Mouse (Mus musculus): ENCODE measurements around the gene Kdm2a. TPM values are rescaled to one million over a fixed set of nuclear protein-coding genes. Genes with fewer than 3 reads are reported as not detected.
A peak's percentile ranks its signal among the peaks of the same experiment; 100 is the strongest.

Kdm2a gene
- total and polyA plus RNA-seq, 3 experiments, result 20.3 to 55.9 TPM; not detected in 1

- H3K9me3 ChIP-seq (replicated peaks; ENCODE audit: insufficient read depth, low read length), result no peaks in the 10 kb centered on the region
- H3K4me1 ChIP-seq (ENCODE audit: control insufficient read depth in 1 of 2, insufficient read depth in 2 of 2, low read length in 2 of 2), result peaks cover 0 to 7% of the 10 kb centered on the region in 2 experiments; a peak in 2 of 4 replicates
- H3K79me2 ChIP-seq (ENCODE audit: control insufficient read depth, insufficient read depth, low read length, poor library complexity), result no peaks in the 10 kb centered on the region
- H3K27ac ChIP-seq (ENCODE audit: control insufficient read depth, low read depth, low read length), result no peak overlapping the region
- H3K4me3 ChIP-seq (ENCODE audit: control insufficient read depth in 1 of 2, insufficient read depth in 1 of 2, low read depth in 2 of 2, low read length in 2 of 2), result no peak overlapping the region
- H3K27me3 ChIP-seq (ENCODE audit: control insufficient read depth in 1 of 2, insufficient read depth in 2 of 2, low read length in 2 of 2), result no peaks in the 10 kb centered on the region
- no peak for DNase-seq (ENCODE audit: low read depth, low spot score)
- TF ChIP-seq MXI1 (IDR thresholded peaks at IDR 0.05; ENCODE audit: low read depth, low read length) (no peak), EP300 (IDR thresholded peaks at IDR 0.05; ENCODE audit: low read depth in 1 of 2, low read length in 2 of 2) (peak in 1 of 2 experiments; percentile 35; a peak in 2 of 4 replicates), KAT2A (conservative IDR thresholded peaks at IDR 0.05; ENCODE audit: low read depth, low read length) (no peak), ELF1 (IDR thresholded peaks at IDR 0.05; ENCODE audit: low read depth, low read length) (no peak), RCOR1 (IDR thresholded peaks at IDR 0.05; ENCODE audit: low read depth, low read length) (peak; percentile 34; the same call in 1 of the 2 replicates)
- no peak overlapping the region for H3K9ac ChIP-seq (ENCODE audit: control insufficient read depth, low read depth, low read length, poor library complexity, severe bottlenecking)
- peaks cover 7 to 46% of the 10 kb centered on the region in 2 experiments for H3K36me3 ChIP-seq (ENCODE audit: control insufficient read depth in 1 of 2, insufficient read depth in 2 of 2, low read length in 2 of 2)
Measured at GRCm38 (mm10) chr19:4346479-4346878, 51.6 kb downstream of the Kdm2a start.

GRCm38 (mm10) chr19:4338162-4338561, 59.9 kb downstream of the Kdm2a start:
- TF ChIP-seq ZC3H11A (IDR thresholded peaks at IDR 0.05; ENCODE audit: low read depth, low read length) (peak; percentile 25; the same call in 1 of the 2 replicates), SMC3 (IDR thresholded peaks at IDR 0.05; ENCODE audit: low read depth, low read length) (peak; percentile 72), CTCF (IDR thresholded peaks at IDR 0.05 in 2 of 3, conservative IDR thresholded peaks at IDR 0.05 in 1 of 3; ENCODE audit: control insufficient read depth in 1 of 3, insufficient read depth in 1 of 3, low read depth in 2 of 3, low read length in 3 of 3, poor library complexity in 1 of 3, severe bottlenecking in 1 of 3) (peak; percentile 70 to 83 (median 72)), SIN3A (IDR thresholded peaks at IDR 0.05; ENCODE audit: low read length) (peak; percentile 71; the same call in 1 of the 2 replicates), MYC (IDR thresholded peaks at IDR 0.05; ENCODE audit: low read depth, low read length) (0 out of 2 replicates have a peak, but pooled peaks have one; percentile 33), MAFK (IDR thresholded peaks at IDR 0.05; ENCODE audit: borderline replicate concordance, low read depth, low read length) (no peak), MXI1 (IDR thresholded peaks at IDR 0.05; ENCODE audit: low read depth, low read length) (peak; percentile 52; the same call in 1 of the 2 replicates), MAZ (IDR thresholded peaks at IDR 0.05; ENCODE audit: low read depth, low read length) (no peak), RAD21 (IDR thresholded peaks at IDR 0.05; ENCODE audit: low read depth, low read length) (peak; percentile 61)
- Histone ChIP-seq H3K27ac (ENCODE audit: control insufficient read depth, low read depth, low read length) (no peak overlapping the region), H3K9me3 (replicated peaks; ENCODE audit: insufficient read depth, low read length) (no peaks in the 10 kb centered on the region), H3K79me2 (ENCODE audit: control insufficient read depth, insufficient read depth, low read length, poor library complexity) (peaks cover 5% of the 10 kb centered on the region), H3K27me3 (ENCODE audit: control insufficient read depth in 1 of 2, insufficient read depth in 2 of 2, low read length in 2 of 2) (no peaks in the 10 kb centered on the region), H3K4me3 (ENCODE audit: control insufficient read depth in 1 of 2, insufficient read depth in 1 of 2, low read depth in 2 of 2, low read length in 2 of 2) (no peak overlapping the region), H3K36me3 (ENCODE audit: control insufficient read depth in 1 of 2, insufficient read depth in 2 of 2, low read length in 2 of 2) (peaks cover 0 to 24% of the 10 kb centered on the region in 2 experiments; a peak in 2 of 4 replicates), H3K4me1 (ENCODE audit: control insufficient read depth in 1 of 2, insufficient read depth in 2 of 2, low read length in 2 of 2) (no peaks in the 10 kb centered on the region; a peak in 2 of 4 replicates), H3K9ac (ENCODE audit: control insufficient read depth, low read depth, low read length, poor library complexity, severe bottlenecking) (no peak overlapping the region)
- DNase-seq (ENCODE audit: low read depth, low spot score), result peak; percentile 86

- Histone ChIP-seq H3K4me3 (ENCODE audit: control insufficient read depth in 1 of 2, insufficient read depth in 1 of 2, low read depth in 2 of 2, low read length in 2 of 2) (peak overlapping the region; percentile 82 to 84), H3K9ac (ENCODE audit: control insufficient read depth, low read depth, low read length, poor library complexity, severe bottlenecking) (peak overlapping the region; percentile 88), H3K4me1 (ENCODE audit: control insufficient read depth in 1 of 2, insufficient read depth in 2 of 2, low read length in 2 of 2) (peaks cover 13 to 19% of the 10 kb centered on the region in 2 experiments), H3K27me3 (ENCODE audit: control insufficient read depth in 1 of 2, insufficient read depth in 2 of 2, low read length in 2 of 2) (no peaks in the 10 kb centered on the region), H3K79me2 (ENCODE audit: control insufficient read depth, insufficient read depth, low read length, poor library complexity) (peaks cover 17% of the 10 kb centered on the region), H3K27ac (ENCODE audit: control insufficient read depth, low read depth, low read length) (peak overlapping the region; percentile 94), H3K36me3 (ENCODE audit: control insufficient read depth in 1 of 2, insufficient read depth in 2 of 2, low read length in 2 of 2) (peaks cover 17 to 28% of the 10 kb centered on the region in 2 experiments), H3K9me3 (replicated peaks; ENCODE audit: insufficient read depth, low read length) (no peaks in the 10 kb centered on the region)
- peak; percentile 97 for DNase-seq (ENCODE audit: low read depth, low spot score)
- TF ChIP-seq ZNF384 (IDR thresholded peaks at IDR 0.05; ENCODE audit: low read depth, low read length), result no peak
- peak; percentile 91 for TF ChIP-seq SIN3A (IDR thresholded peaks at IDR 0.05; ENCODE audit: low read length)
- no peak for TF ChIP-seq RAD21 (IDR thresholded peaks at IDR 0.05; ENCODE audit: low read depth, low read length)
- peak; percentile 85 for TF ChIP-seq MYC (IDR thresholded peaks at IDR 0.05; ENCODE audit: low read depth, low read length)
- no peak for TF ChIP-seq CHD1 (IDR thresholded peaks at IDR 0.05; ENCODE audit: low read depth, low read length)
- TF ChIP-seq ZC3H11A (IDR thresholded peaks at IDR 0.05; ENCODE audit: low read depth, low read length), result no peak
- no peak for TF ChIP-seq MAZ (IDR thresholded peaks at IDR 0.05; ENCODE audit: low read depth, low read length)
- no peak for TF ChIP-seq USF2 (IDR thresholded peaks at IDR 0.05; ENCODE audit: borderline replicate concordance in 1 of 2, insufficient read depth in 1 of 2, low read depth in 1 of 2, low read length in 2 of 2)
- no peak for TF ChIP-seq POLR2AphosphoS2 (IDR thresholded peaks at IDR 0.05; ENCODE audit: low read length)
- TF ChIP-seq MAFK (IDR thresholded peaks at IDR 0.05; ENCODE audit: borderline replicate concordance, low read depth, low read length), result no peak
- peak; percentile 98 for TF ChIP-seq MXI1 (IDR thresholded peaks at IDR 0.05; ENCODE audit: low read depth, low read length)
- no peak for TF ChIP-seq RCOR1 (IDR thresholded peaks at IDR 0.05; ENCODE audit: low read depth, low read length)
- peak; percentile 33; the same call in 1 of the 2 replicates for TF ChIP-seq ELF1 (IDR thresholded peaks at IDR 0.05; ENCODE audit: low read depth, low read length)
- no peak for TF ChIP-seq TAL1 (IDR thresholded peaks at IDR 0.05; ENCODE audit: low read length)
- TF ChIP-seq MYB (IDR thresholded peaks at IDR 0.05; ENCODE audit: low read depth, low read length), result no peak
- no peak for TF ChIP-seq USF1 (IDR thresholded peaks at IDR 0.05; ENCODE audit: low read depth, low read length)
- peak; percentile 70 for TF ChIP-seq TBP (IDR thresholded peaks at IDR 0.05; ENCODE audit: low read depth, low read length)
- TF ChIP-seq MAX (IDR thresholded peaks at IDR 0.05; ENCODE audit: low read length), result peak; percentile 83
- TF ChIP-seq CHD2 (IDR thresholded peaks at IDR 0.05; ENCODE audit: low read length), result no peak
- TF ChIP-seq POLR2AphosphoS5 (IDR thresholded peaks at IDR 0.05; ENCODE audit: borderline replicate concordance, low read depth, low read length), result no peak
Measured at GRCm38 (mm10) chr19:4333791-4334190, 64.3 kb downstream of the Kdm2a start.

Measured in MEL (cell line).